Mouse (Mus musculus) embryo, embryonic 11 days (tissue): Measurements from ENCODE around the gene Lsm4.
A peak's percentile ranks its signal among the peaks of the same experiment; 100 is the strongest.

Experiments used
- DNase-seq: peaks from one replicate; pipeline ENCODE4 v3.0.0-alpha.2; 2015

Lsm4 gene

DNA sequence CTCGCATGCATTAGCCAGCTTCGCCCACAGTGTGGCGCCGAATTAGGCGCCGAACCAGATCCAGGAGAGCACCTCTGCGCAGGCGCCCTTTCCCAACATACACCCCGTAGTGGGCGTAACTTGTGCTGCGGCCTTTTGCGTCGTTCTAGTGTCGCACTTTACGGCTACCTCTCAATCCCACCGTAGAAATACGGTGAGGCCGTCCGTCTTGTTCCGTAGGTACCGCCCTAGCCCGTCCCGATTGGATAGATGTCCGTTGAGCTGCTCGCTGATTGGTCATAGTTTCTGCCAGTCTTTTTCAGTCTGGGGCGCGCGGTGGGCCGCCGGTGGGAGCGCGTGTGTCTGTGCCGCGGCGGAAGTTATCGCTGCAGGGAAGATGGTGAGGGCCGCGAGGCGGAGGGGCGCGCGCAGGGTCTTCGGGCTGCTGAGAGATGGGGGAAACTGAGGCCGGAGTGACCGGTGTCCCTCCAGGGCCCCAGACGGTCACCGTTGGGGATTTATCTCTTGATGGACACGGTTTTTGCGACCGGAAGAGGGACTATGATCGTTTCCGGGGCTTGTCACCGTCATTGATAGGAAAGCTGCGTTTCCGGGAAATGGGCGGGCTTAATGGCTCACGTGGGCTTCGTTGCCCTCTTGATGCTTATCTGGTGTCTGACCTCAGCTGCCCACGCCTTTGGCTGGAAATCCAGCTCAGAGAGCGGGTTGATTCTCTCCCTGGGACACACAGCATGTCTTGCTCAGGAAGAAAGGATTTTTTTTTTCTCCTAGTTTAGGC lies at the start of gene Lsm4:
TSS of gene Lsm4 (plus strand) at position 170 of the 778 bp plus-strand sequence.
- peak; percentile 100 for DNase-seq

DNA sequence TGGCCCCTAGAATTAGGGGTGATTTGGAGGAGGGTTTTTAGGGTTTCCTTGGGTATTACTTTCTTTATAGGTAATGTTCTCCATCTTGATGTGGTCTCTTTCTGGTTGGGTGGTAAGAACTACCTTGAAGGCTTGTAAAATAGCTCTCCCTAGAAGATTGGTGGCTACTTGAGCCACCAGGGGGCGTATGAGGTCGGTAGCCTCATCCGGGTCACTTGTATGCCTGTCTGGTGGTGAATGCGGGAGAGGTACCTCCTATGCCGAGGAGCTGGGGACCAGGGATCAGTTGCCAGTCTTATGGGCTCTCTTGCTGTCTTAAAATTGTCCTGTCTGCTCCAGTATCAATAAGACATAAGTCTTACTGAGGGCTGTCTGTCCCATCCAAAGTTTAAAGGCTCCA lies 47.9 kb upstream of the Lsm4 start:
- DNase-seq, result peak; percentile 72

DNA sequence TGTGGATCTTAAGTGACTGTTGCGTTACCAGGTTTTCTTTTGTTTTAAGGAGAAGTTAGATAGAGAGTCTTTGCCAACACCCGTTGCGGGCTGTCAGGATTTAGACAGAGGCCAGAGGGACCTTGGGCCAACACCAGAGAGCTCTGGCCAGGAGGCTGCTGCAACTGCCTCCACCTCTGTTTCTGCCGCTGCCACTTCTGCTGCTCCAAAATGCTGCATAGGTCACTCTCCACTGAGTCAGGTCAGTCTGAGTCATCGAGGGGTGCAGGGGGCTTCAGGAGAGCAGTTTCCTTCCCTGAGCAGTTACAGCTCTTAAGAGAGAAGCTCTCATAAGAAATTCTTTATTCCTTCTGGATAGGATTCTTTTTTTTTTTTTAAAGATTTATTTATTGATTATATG lies 46.0 kb upstream of the Lsm4 start:
- DNase-seq, result no peak

DNA sequence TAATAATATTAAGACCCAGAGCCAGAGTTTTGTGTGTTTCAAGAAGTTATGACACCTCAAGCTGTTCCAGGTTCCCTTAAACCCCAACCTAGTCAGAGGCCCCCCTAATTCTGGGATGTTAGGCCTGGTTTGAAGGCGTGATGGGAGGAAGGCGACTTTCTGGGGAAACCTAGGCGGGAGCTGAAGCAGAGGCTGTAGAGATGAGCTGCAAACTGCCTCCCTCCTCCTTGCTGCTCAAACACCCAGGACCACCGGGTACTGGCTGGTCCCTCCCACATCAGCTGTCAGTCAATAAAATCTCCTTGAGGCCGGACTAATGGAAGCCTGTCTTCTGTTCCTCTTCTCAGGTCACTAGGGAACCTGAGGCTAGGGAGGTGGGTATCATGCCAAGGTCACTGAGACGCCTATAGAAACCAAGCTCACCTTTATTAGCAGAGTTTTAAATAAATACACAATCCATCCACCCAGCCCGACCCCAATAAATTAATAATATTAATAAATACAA lies 44.0 kb upstream of the Lsm4 start:
- DNase-seq, result no peak

DNA sequence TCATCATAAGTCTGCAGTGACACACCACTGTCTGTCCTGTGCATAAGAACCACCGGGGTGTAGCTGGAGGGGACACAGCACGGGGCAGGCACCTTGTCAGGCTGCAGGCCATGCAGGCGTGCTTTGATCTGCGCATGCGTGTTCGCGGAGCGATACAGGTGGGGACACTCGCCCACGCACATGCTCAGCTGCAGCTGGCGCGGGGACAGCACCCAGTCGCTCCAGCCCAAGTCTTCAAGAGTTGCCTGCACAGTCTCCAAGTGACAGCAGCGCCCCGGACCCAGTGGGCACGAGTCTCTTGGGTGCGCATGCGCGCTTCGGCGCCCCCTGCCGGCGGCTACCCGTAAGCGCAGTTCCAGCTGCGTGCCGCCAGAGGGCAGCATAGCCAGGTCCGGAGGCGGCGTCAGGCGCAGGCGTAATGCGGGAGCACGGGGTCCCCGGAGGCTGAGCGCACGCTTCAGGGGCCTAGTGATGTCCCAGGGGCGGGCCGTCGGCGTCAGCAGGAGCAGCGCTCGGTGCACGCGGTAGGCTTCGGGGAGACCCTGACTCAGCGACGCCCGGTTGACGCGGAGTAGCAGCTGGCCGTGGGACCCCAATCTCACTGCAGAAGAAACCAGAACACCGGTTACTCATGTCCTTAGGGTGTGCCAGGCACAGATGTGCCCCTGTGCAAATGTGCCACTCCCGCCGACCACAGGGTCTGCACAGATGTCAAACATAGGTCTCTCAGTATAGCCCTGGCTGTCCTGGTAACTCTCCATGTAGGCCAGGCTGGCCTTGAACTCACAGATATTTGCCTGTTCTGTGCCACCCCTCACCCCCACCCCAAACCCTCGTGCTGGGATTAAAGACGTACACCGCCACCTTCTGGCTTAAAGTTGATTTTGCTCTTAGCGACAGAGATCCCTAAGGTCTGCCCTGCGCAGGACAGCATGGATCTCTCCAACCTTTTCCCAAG lies 43.2 kb upstream of the Lsm4 start:
- DNase-seq, result peak; percentile 93

DNA sequence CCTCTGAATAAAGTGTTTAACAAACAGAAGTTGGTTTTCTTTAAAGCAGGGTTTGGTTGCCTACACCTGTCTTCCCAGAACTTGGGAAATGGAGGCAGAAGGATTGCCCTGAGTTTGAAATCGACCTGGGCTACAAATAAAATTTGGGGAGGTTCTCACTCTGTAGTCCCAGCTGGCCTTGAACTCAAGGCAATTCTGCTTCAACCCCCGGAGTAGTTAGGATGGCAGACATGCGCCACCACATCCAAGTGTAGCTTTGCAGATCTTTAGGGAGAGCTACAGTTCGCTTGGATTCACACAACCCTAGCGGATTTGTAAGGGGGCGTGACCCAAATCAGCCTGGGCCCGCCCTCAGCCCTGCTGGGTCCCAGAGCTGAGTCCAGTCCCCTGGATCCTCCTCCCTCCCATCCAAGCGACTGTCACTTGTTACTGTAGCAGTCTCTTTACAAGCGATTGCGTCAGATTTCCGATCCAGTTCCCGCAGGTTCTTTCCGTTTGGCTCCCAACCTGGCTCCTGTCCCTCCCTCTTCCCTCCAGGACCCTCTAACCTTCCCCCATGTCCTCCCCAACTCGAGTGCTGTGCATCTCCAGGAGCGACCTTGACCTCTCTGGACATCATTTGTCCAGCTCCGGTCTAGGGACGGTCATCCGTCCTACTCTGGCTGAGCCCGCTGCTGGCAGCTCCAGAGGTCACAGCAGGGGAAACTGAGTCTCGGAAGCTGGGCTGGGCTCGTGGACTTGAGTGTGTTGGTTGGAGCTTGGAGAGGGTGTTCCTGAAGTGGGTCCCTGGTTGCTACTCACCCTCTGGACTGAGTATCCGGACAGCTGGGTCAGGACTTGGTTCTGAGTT lies 42.3 kb upstream of the Lsm4 start:
- DNase-seq, result peak; percentile 66

DNA sequence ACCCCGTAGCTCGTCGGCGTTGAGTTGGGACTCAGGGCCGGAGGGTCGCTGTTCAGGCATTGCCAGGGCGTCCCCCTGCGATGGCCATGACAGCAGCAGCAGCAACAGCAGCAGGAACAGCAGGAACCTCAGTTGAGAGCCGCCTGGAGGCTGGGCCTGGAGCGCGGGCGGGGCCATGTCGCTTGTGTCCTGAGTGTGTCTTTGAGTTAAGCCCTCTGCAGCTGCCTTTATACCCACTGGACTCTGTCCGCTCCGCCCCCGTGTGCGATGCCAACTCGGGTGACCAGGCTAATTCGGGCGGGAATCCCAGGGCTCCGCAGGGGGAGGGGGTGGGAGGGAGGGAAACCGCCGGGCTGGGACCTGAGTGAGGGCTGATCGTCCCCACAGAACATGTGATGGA lies 41.6 kb upstream of the Lsm4 start:
- no peak for DNase-seq

DNA sequence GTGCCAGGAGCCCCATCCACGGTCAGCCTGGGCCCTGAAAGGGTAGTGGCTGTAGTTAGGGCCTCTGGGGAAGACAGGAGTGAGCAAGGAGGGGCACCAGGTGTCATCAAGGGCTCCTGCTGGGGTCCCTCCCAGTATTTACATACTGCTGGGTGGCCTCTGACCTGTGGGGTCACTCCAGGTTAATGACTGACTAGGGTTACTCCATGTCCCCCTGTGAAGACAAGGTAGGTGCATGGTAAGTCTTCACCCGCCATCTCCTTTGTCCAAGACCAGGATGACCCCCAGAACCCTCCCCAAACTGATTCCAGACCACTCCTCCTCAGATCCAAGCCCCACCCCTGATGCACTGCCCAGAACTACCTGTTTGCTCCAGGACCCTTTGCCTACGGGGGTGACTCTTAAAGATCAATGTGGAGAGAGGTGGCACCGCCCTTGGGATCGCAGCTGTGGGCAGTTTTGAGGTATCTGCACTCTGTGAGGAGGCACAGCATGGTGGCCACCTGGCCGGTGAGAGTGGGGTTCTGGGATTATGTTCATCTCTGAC lies 40.6 kb upstream of the Lsm4 start, which contains the start of gene Gdf15:
TSS of gene Gdf15 (minus strand) at position 111 of the 547 bp plus-strand sequence.
- no peak for DNase-seq

DNA sequence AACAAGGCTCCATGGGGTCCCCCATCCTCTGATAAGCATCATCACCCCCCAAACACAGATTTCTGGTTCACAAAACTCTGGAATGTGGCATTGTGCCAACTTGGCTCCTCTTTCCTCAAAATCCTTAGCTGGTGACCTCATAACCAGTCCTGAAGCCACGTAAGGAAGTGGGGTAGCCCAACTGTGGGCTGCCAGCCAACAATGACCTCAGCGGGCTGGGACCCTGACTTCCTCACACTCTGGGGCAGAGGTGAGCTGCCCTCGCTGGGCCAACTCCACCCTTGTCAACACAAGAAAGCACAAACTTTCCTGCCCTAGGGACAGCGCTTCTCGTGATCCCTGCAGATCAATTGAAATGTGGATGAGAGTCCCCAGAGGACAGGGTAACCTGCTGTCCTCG lies 39.0 kb upstream of the Lsm4 start:
- DNase-seq, result no peak

DNA sequence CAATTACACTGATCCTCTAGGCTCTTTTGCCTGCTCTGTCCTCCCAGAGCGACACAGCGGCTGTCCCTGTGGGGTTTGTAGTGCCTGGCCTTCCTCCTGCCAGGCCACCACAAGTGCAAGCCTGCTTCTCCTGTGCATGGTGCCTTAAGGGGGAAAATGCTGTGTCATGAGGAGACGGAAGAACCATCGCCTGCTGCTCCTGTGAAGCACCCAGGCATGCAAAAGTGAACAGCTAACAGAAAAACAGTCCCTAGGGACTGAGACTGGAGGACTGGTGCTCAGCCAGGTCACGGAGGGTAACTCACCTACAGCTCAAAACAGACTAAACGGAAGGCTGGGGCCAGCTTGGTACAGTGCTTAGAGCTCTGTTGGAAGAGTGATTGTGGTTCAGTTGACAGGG lies 37.5 kb upstream of the Lsm4 start:
- DNase-seq, result no peak

DNA sequence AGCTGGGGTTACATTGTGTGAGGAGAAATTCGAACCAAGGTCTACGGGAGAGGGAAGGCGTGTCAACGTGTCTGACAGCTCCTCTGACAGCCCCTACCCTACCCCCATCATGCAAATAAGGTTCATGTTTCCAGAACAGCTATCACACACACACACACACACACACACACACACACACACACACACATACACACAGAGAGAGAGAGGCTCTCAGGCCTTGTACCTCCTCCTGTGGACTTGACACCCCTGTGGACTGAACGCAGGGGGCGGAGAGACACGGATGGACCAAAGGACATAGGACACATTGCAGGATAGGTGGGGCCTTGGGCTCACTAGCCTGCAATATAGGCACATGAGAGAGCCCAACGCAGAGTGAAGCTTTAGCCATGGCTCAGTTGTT lies 36.2 kb upstream of the Lsm4 start:
- DNase-seq, result no peak

DNA sequence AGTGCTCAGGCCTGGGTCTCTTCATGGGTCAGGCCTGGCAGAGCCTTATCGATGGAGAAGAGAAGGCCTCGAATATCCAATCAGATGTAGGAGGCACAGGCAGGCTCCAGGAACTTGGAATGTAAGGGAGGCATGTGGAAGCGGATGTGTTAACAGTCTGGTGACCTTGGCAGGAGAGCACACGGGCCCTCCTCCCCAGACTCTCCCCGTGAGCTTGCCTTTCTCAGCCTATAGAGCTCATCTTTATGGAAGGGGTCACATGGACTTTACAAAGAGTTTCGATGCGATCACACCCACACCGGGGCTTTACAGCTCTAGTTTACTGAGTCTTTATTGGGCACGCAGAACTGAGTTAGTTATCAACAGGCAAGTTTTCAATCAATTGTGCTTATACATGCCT lies 34.3 kb upstream of the Lsm4 start:
- no peak for DNase-seq

DNA sequence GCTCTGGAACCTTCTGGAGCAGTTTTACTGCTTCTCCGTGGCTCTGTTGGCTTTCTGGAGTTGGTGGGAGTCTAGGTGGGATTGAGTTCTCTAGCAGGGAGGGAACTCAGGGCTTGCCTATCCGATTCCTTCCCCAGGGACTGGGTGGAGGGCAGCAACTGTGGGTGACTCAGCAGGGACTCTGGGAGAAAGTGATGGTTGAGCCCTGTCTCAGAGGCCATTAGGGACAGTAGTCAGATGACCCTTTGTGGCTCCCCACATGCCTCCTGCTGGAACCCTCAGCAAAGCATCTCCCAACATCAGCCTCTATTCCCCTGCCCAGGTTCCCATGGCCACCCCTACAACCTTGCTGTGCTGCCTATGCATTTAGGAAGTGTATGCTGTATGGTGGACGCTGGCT lies 30.0 kb upstream of the Lsm4 start:
- no peak for DNase-seq

DNA sequence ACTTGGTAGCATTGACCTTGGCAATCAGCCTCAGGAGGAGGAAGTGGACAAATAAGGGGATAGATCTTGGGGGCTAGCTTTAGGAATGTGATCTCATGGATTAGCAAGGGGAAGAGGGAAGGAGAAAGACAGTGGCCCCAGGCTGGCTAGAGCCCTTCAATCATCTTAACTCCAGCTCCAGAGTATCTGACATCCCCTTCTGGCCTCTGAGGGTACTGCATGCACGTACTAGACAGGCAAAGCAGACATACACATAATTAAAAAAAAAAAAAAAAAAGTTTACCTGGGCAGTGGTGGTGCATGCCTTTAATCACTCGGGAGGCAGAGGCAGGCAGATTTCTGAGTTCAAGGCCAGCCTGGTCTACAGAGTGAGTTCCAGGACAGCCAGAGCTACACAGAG lies 29.0 kb upstream of the Lsm4 start:
- no peak for DNase-seq

DNA sequence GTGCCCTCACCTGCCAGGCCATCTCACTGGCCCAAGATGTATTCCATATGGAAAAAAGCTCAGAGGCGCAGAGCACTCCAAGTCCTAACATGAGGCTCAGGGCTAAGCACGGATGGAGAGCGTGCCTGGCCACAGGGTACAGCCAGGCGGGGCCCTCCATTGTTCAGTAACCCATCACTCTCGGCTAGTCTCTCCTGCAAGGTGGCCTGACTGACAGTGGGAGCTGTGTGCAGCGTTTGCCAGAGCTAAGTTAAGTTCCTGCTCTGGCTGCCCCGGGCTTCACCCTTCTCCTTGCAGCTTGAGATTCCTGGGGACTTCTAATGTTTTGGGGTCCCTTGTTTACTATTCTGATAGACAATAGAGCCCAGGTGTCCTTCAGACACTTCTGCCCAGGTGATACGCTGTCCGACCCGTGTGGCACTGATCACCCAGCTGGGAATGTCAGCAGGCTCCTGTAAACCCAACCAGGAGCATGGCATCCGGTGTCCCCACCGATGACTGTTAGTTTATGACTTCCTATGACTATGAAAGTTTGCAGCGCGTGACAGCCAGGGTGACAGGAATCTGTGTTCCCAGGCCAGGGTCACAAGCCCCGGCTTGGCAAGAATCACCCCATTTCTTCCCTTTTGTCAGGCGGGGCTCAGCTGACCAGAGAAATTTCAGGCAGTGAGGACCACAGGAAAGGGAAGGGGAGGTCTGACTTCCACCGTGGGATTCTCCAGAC lies 27.4 kb upstream of the Lsm4 start:
- no peak for DNase-seq

DNA sequence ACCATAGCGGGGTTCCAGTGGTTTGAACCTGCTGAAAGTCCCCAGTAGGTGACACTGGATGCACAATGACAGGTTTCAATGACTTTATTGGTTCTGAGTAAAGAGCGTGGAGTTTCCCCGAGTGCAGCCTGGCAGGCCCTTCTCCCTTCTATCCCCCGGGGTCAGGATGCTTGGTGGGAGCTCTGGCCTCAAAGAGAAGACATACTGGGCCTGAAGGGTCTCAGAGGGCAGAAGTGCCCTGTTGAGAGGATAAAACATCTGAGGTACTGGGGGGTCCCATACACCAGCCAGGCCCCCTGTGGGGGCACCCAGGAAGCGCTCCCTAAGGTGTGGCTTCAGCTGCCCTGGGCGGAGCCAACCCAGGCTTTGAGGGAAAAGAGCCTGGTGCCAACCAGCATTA lies 26.7 kb upstream of the Lsm4 start:
- no peak for DNase-seq

DNA sequence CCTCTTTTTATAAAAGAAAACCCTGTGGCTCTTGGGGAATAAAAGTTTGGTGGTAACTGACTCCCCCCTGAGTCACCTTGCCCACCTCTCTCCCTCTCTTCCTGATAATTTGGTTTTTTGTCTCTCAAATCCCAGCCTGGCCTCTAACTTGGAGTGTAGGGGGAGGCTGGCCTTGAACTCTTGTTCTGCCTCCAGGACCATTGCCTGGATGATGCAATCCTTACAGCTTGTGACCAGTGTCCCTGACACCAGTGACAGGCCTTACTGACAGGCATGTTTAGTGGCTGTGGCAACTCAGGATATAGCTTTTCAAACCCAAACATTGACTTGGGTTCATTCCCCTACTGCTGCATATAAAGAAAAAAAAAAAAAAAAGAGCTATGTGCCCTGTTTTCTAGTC lies 26.3 kb upstream of the Lsm4 start:
- DNase-seq, result no peak

DNA sequence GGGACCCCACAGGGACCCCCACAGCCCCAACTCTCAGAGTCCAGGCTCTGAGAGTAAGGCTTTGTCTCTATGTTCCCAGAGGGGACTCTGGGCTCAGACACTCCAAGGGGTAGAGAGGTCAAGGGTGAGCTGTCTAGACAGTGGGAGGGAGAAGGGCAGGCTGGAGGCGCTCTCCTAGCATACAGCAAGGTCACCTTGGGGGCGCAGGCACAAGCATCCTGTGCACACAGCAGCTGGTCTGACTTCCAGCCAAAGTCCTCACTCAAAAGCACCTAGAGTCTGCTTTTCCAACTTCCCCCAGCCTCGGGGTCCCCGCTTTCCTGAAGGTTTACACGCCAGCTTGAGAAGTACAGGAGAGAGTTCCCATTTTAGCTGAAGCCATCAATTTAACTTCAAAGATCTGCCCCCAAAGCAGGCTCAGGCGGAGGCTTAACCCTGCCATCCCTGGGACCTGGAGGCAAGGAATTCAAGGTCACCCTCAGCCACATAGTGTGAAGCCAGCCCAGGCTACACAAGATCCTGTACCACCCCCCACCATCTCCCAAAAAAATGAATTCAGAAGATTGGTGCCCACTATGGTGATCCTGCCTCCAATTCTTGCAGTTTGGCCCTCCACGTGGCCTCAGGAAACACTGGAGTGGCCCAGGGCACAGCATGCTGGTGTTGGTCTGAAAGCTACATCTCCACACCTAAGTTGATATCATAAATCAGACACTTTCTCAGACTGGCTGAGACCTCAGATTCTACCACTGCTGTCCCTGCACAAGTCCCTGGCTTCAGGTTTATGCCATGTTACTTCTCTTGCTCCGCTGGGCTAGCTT lies 25.5 kb upstream of the Lsm4 start:
- peak; percentile 76 for DNase-seq

DNA sequence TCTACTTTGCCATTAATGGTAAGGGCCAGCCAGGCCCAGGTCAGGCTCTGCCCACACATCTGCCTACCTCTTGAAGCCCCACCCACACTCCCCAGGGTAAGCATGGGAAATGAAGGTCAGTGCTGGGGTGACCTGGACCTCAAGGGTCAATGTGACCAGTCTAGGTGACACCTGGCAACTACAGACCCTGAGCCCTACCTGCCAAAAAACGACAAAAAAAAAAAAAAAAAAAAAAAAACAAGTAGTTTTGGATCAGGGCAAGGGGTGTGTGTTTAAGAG lies 24.9 kb upstream of the Lsm4 start:
- no peak for DNase-seq

DNA sequence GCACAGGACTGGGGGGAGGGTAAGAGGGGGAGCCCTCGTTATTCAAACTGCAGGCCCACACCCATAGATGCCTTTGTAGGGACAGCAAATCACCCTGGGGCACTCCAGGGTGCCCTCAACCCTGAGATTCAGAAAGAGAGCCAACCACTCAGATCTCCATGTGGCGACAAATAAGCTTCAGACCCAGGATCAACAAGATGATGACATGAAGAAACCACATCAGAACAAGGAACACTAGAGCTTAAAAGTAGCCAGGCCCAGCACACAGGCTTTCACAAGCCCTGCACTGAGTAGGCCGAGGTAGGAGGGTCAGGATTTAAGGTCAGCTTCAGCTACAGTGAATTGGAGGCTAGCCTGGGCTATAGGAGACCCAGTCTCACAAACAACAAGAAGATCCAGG lies 24.1 kb upstream of the Lsm4 start:
- no peak for DNase-seq

DNA sequence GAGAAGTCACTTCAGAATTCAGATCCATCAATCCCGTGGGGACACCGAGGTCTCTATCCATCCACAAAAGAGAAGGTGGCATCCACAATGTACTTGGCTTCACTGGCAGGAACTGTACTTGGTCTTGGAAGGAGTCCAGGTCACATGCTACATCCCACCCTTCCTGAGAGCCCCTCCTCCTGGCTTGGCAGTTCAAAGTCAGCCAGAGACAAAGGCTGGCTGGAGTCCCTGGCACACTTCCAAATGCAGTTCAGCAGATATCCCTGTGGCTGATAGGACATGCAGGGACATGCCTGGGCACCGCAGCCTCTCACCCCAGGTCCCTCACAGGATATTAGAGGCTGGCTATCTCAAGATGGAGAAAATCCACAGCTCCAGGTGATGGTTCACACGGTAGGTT lies 23.7 kb upstream of the Lsm4 start:
- DNase-seq, result peak; percentile 52
